Mouse (Mus musculus) thymus, adult 2 months (tissue): ENCODE data around the gene Rapgefl1.

Source experiments
- CTCF ChIP-seq: fragments of 200-500 bp; IDR thresholded peaks from 2 replicates; pipeline ENCODE4 v1.5.1; 2012; ENCODE audit warnings: mild to moderate bottlenecking, control low read depth, low read length, moderate library complexity, borderline replicate concordance; ENCODE audit not compliant: control insufficient read depth, poor library complexity, insufficient read depth; ENCODE audit errors: extremely low read depth
- POLR2A ChIP-seq: fragments of 200-500 bp; IDR thresholded peaks from 2 replicates; pipeline ENCODE4 v1.6.1; 2012; ENCODE audit warnings: mild to moderate bottlenecking, low read length, control low read depth, moderate library complexity; ENCODE audit not compliant: control insufficient read depth, poor library complexity, insufficient read depth; ENCODE audit errors: extremely low read depth

DNA sequence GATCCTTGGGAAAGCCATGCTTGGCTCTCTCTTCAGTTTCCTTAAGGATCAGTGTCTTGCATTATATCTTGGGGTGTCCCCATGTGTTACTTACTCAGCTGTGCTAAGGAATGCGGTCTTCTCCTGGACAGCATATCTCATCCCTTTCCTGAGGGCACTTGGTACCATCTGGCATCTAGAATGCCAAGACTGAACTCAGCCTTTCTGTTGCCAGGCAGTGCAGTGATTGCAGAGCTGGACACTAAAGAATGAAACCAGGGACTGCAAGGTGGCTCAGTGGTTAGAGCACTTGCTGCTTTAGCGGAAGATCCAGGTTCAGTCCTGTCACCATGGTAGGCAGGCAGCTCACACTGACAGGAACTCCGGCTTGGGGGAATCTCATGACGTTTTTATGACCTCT is 6.7 kb upstream of the Rapgefl1 start:
- TF ChIP-seq POLR2A: no peak
- no peak for TF ChIP-seq CTCF
